Mouse (Mus musculus) testis, postnatal 10 days (tissue): ENCODE measurements around the gene Fbln5.

Experiments used
- DNase-seq: peaks from one replicate; pipeline ENCODE4 v3.0.0; 2021; ENCODE audit warnings: low spot score

The Fbln5 gene

GRCm38 (mm10) chr12:101759440-101760045, 59.3 kb downstream of the Fbln5 start:
- no peak for DNase-seq

DNA sequence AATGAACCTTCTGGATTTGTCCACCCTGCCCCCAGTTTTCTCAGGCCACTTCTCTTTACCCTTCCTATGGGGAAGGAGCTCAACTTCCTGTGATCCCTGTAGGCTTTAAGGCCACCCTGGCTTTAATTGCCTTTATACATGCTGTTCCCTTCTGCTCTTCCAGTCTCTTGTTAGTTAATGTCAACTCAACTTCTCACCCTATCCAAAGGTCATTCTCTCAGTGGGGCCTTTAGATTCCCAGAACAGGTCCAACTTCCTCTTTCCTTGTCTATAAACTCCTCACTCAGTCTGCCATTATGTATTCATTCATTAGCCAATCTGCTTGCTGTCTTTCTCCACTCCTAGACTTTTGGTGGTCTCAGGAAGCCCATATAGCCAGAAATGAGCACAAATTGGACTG, 60.2 kb downstream of the Fbln5 start:
- DNase-seq: no peak

DNA sequence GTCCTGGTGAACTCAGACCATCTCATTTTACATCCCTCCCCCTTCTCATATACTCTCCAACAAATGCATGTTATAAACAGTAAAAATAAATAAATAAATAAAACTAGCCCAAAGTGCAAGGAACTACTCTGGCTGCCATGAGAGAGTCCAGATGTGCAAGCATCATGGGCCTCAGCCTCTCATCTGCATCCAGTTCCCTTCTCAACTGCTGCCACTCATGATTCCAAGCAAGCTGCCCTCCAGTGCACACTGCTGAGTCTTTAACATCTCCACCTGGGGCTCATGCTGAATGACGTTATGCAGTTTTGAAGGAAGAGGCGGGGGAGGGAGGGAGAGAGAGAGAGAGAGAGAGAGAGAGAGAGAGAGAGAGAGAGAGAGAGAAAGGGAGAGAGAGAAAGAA, 76.5 kb downstream of the Fbln5 start:
- DNase-seq: no peak

DNA sequence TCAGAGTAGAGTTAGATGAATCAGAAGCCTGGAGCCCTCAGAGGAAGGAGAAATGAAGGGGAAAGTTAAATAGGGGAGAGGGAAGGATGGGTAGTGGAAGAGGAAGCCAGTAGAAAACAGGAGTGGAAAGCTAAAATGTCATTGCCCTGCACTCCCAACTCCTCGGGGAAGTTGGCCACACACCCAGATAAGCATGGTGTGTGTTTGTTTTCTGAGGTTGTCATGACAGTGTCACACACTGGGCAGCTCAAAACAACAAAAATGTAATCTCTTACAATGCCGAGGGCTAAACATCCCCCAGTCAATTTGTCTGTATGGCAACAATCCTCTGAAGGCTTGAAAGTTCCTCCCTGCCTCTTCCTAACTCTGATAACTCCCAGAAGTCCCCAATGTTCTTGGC, 78.4 kb downstream of the Fbln5 start:
- no peak for DNase-seq

DNA sequence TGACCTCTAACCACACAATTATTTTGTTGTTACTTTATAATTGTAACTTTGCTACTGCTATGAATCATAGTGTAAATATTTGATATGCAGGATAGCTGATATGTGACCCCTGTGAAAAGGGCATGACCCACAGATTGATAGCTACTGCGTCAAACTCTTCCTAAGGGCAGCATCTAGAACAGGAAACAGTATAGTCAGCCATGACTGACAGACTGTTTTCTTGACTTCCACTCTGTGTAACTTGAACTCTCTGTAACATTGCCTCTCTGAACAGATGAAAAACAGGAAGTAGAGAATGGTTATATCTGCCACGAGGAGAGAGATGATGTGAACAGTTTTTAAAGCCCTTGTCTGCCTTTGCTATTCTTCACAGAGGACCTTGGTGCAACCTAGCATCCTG, 78.8 kb downstream of the Fbln5 start:
- DNase-seq: no peak

- peak; percentile 63 for DNase-seq
These were observed 100.1 kb downstream of the Fbln5 start for GRCm38 (mm10) chr12:101718755-101719150.

- DNase-seq: peak; percentile 89
These were observed 100.7 kb downstream of the Fbln5 start, which contains the start of gene Tc2n for GRCm38 (mm10) chr12:101718054-101718754. Gene Tc2n (minus strand): TSS chr12:101718523.

- DNase-seq: no peak
These were observed 119.7 kb downstream of the Fbln5 start for GRCm38 (mm10) chr12:101699176-101699575.
